24 mouse cellular contexts compared by ENCODE assay signal in genomic region chr17:78140660-78141059, GRCm38 (mm10).
"Had no signal": no experiment of that assay in that cellular context is flagged by ENCODE, and none has a peak within 500 bp of the region (broad histone marks: within the 10 kb centered on the region; RNA-seq: fewer than 3 reads in every experiment).

No protein-coding gene starts in this region.

- H3K4me2 ChIP-seq: heart, embryonic 11.5 days; heart, embryonic 13.5 days; heart, embryonic 15.5 days; hindbrain, embryonic 13.5 days; hindbrain, embryonic 15.5 days; kidney, embryonic 15.5 days; limb, embryonic 13.5 days; limb, embryonic 15.5 days had no signal

- H3K27me3 ChIP-seq: heart, embryonic 13.5 days; heart, embryonic 15.5 days; hindbrain, embryonic 13.5 days; hindbrain, embryonic 15.5 days; kidney, embryonic 15.5 days; limb, embryonic 13.5 days; limb, embryonic 15.5 days had no signal

- H3K4me1 ChIP-seq: heart, embryonic 13.5 days; heart, embryonic 15.5 days; hindbrain, embryonic 13.5 days; kidney, embryonic 15.5 days; limb, embryonic 13.5 days; limb, embryonic 15.5 days had no signal

- ATAC-seq: hindbrain, postnatal 0 days; intestine, embryonic 16.5 days had no signal

- H3K9me3 ChIP-seq: heart, embryonic 13.5 days; heart, embryonic 15.5 days; hindbrain, embryonic 13.5 days; hindbrain, embryonic 15.5 days; kidney, embryonic 15.5 days; limb, embryonic 13.5 days; limb, embryonic 15.5 days had no signal

- H3K27ac ChIP-seq: heart, adult 2 months; heart, embryonic 13.5 days; heart, embryonic 15.5 days; hindbrain, embryonic 13.5 days; hindbrain, embryonic 15.5 days; hindbrain, postnatal 0 days; kidney, embryonic 15.5 days; kidney, postnatal 0 days; limb, embryonic 13.5 days; limb, embryonic 15.5 days had no signal

- H3K9ac ChIP-seq: heart, embryonic 13.5 days; heart, embryonic 15.5 days; hindbrain, embryonic 13.5 days; hindbrain, embryonic 15.5 days; kidney, embryonic 15.5 days; limb, embryonic 13.5 days; limb, embryonic 15.5 days had no signal

- DNase-seq: gastrocnemius, postnatal 14 days; gastrocnemius, postnatal 36 days; heart, adult 11 months; heart, adult 2 months; heart, postnatal 14 days; heart, postnatal 36 days; kidney, adult 11 months; kidney, adult 2 months; kidney, adult 9 months; kidney, postnatal 14 days; kidney, postnatal 36 days; layer of hippocampus, adult 9-11 months; layer of hippocampus, postnatal 36 days had no signal

- H3K4me3 ChIP-seq: heart, adult 2 months; heart, embryonic 13.5 days; heart, embryonic 15.5 days; hindbrain, embryonic 13.5 days; hindbrain, embryonic 15.5 days; kidney, embryonic 15.5 days; limb, embryonic 13.5 days; limb, embryonic 15.5 days had no signal

- H3K36me3 ChIP-seq: heart, embryonic 13.5 days; heart, embryonic 15.5 days; hindbrain, embryonic 13.5 days; hindbrain, embryonic 15.5 days; kidney, embryonic 15.5 days; limb, embryonic 13.5 days; limb, embryonic 15.5 days had no signal
